Mouse (Mus musculus): ENCODE data around the gene Atp2b1. TPM values are rescaled to one million over a fixed set of nuclear protein-coding genes. Genes with fewer than 3 reads are reported as not detected.
A peak's percentile ranks its signal among the peaks of the same experiment; 100 is the strongest.

The Atp2b1 gene
- total RNA-seq, 1 experiment from 2014 or later = 56.0 TPM

- DNase-seq = peak; percentile 45
These were observed 2.0 kb downstream of the Atp2b1 start for GRCm38 (mm10) chr10:98916011-98916780.

GRCm38 (mm10) chr10:98916781-98917340 is 2.7 kb downstream of the Atp2b1 start:
- DNase-seq = no peak

- no peak for DNase-seq
These were observed 10.9 kb downstream of the Atp2b1 start for GRCm38 (mm10) chr10:98925081-98925480.

GRCm38 (mm10) chr10:98926991-98927390 is 12.8 kb downstream of the Atp2b1 start:
- no peak for DNase-seq

GRCm38 (mm10) chr10:98929444-98929843 is 15.2 kb downstream of the Atp2b1 start:
- DNase-seq = no peak

- no peak for DNase-seq
These were observed 15.9 kb downstream of the Atp2b1 start for GRCm38 (mm10) chr10:98930143-98930542.

GRCm38 (mm10) chr10:98940137-98940536 is 25.9 kb downstream of the Atp2b1 start:
- no peak for DNase-seq

- no peak for DNase-seq
These were observed 26.6 kb downstream of the Atp2b1 start for GRCm38 (mm10) chr10:98940799-98941198.

GRCm38 (mm10) chr10:98941991-98942390 is 27.8 kb downstream of the Atp2b1 start:
- no peak for DNase-seq

GRCm38 (mm10) chr10:98942999-98943398 is 28.8 kb downstream of the Atp2b1 start:
- DNase-seq = no peak

GRCm38 (mm10) chr10:98943894-98944293 is 29.7 kb downstream of the Atp2b1 start:
- no peak for DNase-seq

- DNase-seq = no peak
These were observed 32.0 kb downstream of the Atp2b1 start for GRCm38 (mm10) chr10:98946031-98946791.

GRCm38 (mm10) chr10:98947206-98947605 is 33.0 kb downstream of the Atp2b1 start:
- DNase-seq = no peak

GRCm38 (mm10) chr10:98948096-98948495 is 33.9 kb downstream of the Atp2b1 start:
- DNase-seq = peak; percentile 38

GRCm38 (mm10) chr10:98949750-98950149 is 35.5 kb downstream of the Atp2b1 start:
- no peak for DNase-seq

- no peak for DNase-seq
These were observed 37.4 kb downstream of the Atp2b1 start for GRCm38 (mm10) chr10:98951286-98952270.

GRCm38 (mm10) chr10:98954230-98954993 is 40.2 kb downstream of the Atp2b1 start:
- DNase-seq = no peak

- DNase-seq = no peak
These were observed 41.9 kb downstream of the Atp2b1 start for GRCm38 (mm10) chr10:98956124-98956523.

- DNase-seq = no peak
These were observed 44.5 kb downstream of the Atp2b1 start for GRCm38 (mm10) chr10:98958752-98959151.

- DNase-seq = no peak
These were observed 45.2 kb downstream of the Atp2b1 start for GRCm38 (mm10) chr10:98959385-98959784.

GRCm38 (mm10) chr10:98960911-98961310 is 46.7 kb downstream of the Atp2b1 start:
- DNase-seq = no peak

All from adrenal gland, postnatal 14 days (tissue).